Mouse (Mus musculus) kidney, postnatal 0 days (tissue): ENCODE data around the gene Palm. TPM values are rescaled to one million over a fixed set of nuclear protein-coding genes. Genes with fewer than 3 reads are reported as not detected.

Experiments
- ATAC-seq: fragments of 200-750 bp; cut with Nextera tagmentation; replicated peaks from 2 replicates; pipeline ENCODE4 v1.8.0; 2017; ENCODE audit warnings: low read depth, moderate number of reproducible peaks, moderate TSS enrichment, moderate library complexity; ENCODE audit not compliant: low FRiP score
- DNase-seq: peaks from one replicate; pipeline ENCODE4 v3.0.0-alpha.2; 2016; ENCODE audit warnings: low spot score
- H3K27ac ChIP-seq: fragments of 300-500 bp; sonication (generic); 2 replicates; pipeline ENCODE4 v1.5.1; 2014; ENCODE audit warnings: mild to moderate bottlenecking
- H3K27me3 ChIP-seq: fragments of 300-500 bp; sonication (generic); 2 replicates; pipeline ENCODE4 v1.6.1; 2014; ENCODE audit warnings: low read length, mixed read lengths; ENCODE audit not compliant: insufficient read depth
- H3K36me3 ChIP-seq: fragments of 300-500 bp; sonication (generic); 2 replicates; pipeline ENCODE4 v1.6.1; 2014; ENCODE audit warnings: low read length, mixed read lengths; ENCODE audit not compliant: insufficient read depth
- H3K4me1 ChIP-seq: fragments of 300-500 bp; sonication (generic); replicated peaks from 2 replicates; pipeline ENCODE4 v1.6.1; 2014; ENCODE audit warnings: antibody characterized with exemption, low read length, mixed read lengths; ENCODE audit not compliant: insufficient read depth
- H3K4me2 ChIP-seq: fragments of 300-500 bp; sonication (generic); 2 replicates; pipeline ENCODE4 v1.6.1; 2014; ENCODE audit warnings: mild to moderate bottlenecking, low read length, moderate library complexity, mixed read lengths
- H3K4me3 ChIP-seq: fragments of 300-500 bp; sonication (generic); replicated peaks from 2 replicates; pipeline ENCODE4 v1.5.1; 2014; ENCODE audit warnings: low read depth, low read length
- H3K9ac ChIP-seq: fragments of 300-500 bp; sonication (generic); 2 replicates; pipeline ENCODE4 v1.6.1; 2014; ENCODE audit warnings: low read depth, low read length
- H3K9me3 ChIP-seq: fragments of 300-500 bp; sonication (generic); replicated peaks from 2 replicates; pipeline ENCODE4 v1.6.1; 2016; ENCODE audit warnings: low read length, inconsistent platforms, mixed read lengths
- CTCF ChIP-seq: IDR thresholded peaks from 2 replicates; pipeline ENCODE4 v1.5.1; 2016; ENCODE audit warnings: antibody characterized with exemption, low read depth, mild to moderate bottlenecking, moderate library complexity
- WGBS: fragments of 180-500 bp; shearing (Covaris S2); extraction: QIAGEN DNeasy Blood & Tissue Kit; methylation state at CpG from one replicate; pipeline ENCODE4 v1.1.7; 2014; 5-methylcytosine and 5-hydroxymethylcytosine counted together
- polyA plus RNA-seq: library from polyadenylated mRNA; unstranded; fragments of >200 nt; fragmentation: Nextera tagmentation; extraction: Ambion mirVana; gene quantifications from 2 replicates; pipeline ENCODE4 v1.2.1, GENCODE M21; 2015

Gene Palm
- polyA plus RNA-seq, 1 experiment from 2014 or later, result 132 TPM

DNA sequence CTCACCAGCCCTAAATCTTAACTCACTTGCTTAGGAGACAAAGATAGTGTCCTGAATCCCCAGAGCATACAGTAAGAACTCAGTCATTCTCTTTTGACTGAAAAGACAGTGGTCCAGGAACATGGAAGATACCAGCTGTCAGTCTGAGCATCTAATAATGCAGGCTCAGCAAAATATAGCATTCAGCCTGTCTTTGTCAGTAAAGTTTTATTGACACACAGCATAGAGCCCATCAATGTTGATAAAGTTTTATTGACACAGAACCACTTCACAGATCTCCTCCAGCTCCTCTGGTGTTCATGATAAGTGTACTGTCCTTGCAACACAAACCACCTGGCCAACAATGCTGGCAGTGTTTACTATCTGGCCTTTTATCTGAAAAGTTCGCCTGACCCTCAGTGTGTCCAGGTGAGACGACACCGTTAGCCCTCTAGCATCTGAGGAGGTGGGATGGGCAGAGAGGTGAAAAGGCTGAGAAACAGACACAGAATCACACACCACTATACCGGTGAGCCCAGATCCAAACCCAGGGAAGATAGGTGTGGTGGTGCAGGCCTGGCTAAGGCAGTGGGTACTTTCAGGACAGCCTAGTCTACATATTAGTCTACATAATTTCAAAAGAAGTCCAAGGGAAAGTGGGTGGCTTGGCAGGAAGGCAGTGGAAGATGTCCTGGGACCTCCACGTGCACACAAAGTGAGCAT is 882 bp upstream of the Palm start:
- ATAC-seq (no peak), DNase-seq (no peak)
- H3K4me3 ChIP-seq, result peak overlapping the region; percentile 83; the same call in 1 of the 2 replicates
- H3K9me3 ChIP-seq, result no peaks in the 10 kb centered on the region
- H3K9ac ChIP-seq, result 0 out of 2 replicates have a peak overlapping the region, but pooled peaks have one; percentile 90
- H3K27ac ChIP-seq, result peak overlapping the region; percentile 64
- peak overlapping the region; percentile 96; the same call in 1 of the 2 replicates for H3K4me2 ChIP-seq
- WGBS, result 87% methylated on average over 5 of the region's 5 CpGs
- H3K27me3 ChIP-seq, result no peaks in the 10 kb centered on the region
- TF ChIP-seq CTCF, result no peak
- no peaks in the 10 kb centered on the region for H3K36me3 ChIP-seq
- H3K4me1 ChIP-seq, result peaks cover 15% of the 10 kb centered on the region

DNA sequence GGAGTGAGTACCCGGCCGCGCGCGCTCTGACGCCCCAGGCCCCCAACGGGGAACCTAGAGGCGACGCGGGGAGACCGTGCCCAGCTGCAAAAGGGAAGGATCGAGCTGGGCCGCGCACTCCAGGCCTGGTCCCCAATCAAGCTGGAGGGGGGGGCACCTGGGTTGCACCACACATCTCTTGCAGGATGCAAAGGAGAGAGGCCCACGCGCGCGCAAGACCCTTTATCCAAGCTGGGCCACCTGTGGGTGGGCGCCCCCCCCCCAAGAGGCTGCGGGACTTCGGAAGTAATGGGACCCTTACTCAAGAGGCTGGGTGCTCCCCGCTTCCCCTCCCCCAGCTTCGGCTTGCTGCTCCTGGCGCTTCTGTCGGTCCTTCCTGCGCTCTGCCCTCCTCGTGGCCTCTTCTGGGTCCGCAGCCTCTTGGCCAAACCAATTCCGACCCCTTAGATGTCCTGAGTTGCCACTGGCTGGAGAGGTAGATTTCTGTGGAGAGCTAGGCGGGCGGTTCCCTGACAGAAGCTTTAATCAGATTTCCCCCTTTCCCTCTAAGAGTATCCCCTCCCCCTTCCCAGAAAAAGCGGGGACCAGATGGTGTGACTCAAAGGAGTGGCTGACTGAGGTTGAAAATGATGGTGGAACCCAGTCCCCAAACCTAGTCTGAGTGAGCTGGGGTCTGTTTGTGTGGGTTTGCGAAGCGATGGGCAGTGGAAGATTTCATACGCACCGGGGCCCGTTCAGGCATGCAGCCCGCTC is 542 bp downstream of the Palm start:
- no peak for TF ChIP-seq CTCF
- Histone ChIP-seq H3K4me1 (peaks cover 15% of the 10 kb centered on the region), H3K4me3 (peak overlapping the region; percentile 83), H3K27ac (peak overlapping the region; percentile 92), H3K4me2 (peak overlapping the region; percentile 96), H3K36me3 (no peaks in the 10 kb centered on the region), H3K27me3 (no peaks in the 10 kb centered on the region), H3K9me3 (no peaks in the 10 kb centered on the region), H3K9ac (peak overlapping the region; percentile 90)
- peak; percentile 5; the same call in 1 of the 2 replicates for ATAC-seq
- 1% methylated on average over 38 of the region's 38 CpGs for WGBS
- DNase-seq, result peak; percentile 70

DNA sequence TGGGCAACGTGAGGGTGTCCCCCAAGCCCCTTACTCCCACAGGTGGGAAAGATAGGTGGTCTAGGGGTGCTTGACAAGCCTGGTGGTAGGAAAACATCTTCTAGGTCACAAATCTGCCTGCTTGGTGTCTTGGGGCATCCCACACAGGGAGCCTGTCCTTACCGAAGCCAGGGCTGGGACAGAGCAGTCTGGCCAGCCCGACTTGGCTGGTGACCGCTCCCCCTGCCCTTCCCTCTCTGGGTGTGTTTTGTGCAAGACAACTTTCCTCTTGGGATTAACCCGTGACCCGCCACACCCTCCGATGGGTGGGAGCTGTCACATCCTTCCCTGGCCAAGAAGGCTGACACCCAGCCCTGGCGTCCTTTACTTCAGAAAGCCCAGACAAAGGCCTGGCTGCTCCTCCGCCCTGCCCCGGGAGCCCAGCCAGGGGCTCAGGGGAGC is 1.1 kb downstream of the Palm start:
- Histone ChIP-seq H3K4me3 (peak overlapping the region; percentile 83), H3K27me3 (no peaks in the 10 kb centered on the region), H3K9me3 (no peaks in the 10 kb centered on the region), H3K9ac (peak overlapping the region; percentile 90), H3K4me1 (peaks cover 15% of the 10 kb centered on the region), H3K36me3 (no peaks in the 10 kb centered on the region), H3K27ac (peak overlapping the region; percentile 92), H3K4me2 (peak overlapping the region; percentile 96)
- TF ChIP-seq CTCF, result peak; percentile 4; the same call in 1 of the 2 replicates
- DNase-seq (peak; percentile 75), ATAC-seq (peak; percentile 44; the same call in 1 of the 2 replicates)
- WGBS, result 2% methylated on average over 10 of the region's 10 CpGs

DNA sequence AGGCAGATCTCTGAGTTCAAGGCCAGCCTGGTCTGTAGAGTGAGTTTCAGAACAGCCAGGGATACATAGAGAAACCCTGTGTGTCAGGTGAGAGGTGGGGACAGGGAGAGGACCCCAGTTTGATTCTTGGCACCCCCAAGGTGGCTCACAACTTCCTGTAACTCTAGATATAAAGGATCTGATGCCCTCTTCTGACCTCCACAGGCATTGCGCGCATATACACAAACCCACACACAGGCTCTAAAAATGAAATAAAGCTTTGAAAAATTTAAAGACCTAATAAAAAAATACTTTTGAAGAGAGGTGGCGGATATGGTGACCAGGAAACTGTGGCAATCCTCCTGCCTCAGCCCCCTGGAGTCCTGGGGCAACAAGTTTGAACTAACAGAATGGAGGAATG is 2.5 kb downstream of the Palm start:
- Histone ChIP-seq H3K4me3 (no peak overlapping the region), H3K9ac (no peak overlapping the region), H3K36me3 (peaks cover 3% of the 10 kb centered on the region; the same call in 1 of the 2 replicates), H3K27ac (no peak overlapping the region), H3K4me2 (no peak overlapping the region), H3K4me1 (peaks cover 19% of the 10 kb centered on the region), H3K9me3 (no peaks in the 10 kb centered on the region), H3K27me3 (no peaks in the 10 kb centered on the region)
- 93% methylated on average over 3 of the region's 3 CpGs for WGBS
- no peak for ATAC-seq
- 0 out of 2 replicates have a peak, but pooled peaks have one; percentile 13 for TF ChIP-seq CTCF
- no peak for DNase-seq

DNA sequence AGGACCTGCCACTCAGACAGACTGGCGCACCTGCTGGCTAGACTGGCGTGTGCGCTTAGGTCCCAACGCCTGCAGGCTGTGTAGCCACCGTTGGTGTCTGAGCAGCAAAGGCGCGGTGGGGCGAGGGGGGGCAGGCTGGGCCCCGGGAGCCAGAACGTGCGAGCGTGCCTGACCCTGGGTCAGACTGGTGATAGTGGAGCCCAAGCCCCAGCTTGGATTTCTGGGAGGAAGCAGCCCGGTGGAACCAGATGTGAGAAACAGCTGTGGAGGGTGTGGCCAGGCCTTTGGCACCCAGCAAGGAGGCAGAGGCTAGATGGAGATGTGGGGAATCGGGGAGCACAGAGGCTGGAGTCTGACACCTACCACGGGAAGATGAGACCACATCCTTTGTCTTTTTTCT is 4.0 kb downstream of the Palm start:
- Histone ChIP-seq H3K4me3 (no peak overlapping the region), H3K9me3 (no peaks in the 10 kb centered on the region), H3K27me3 (no peaks in the 10 kb centered on the region), H3K4me2 (peak overlapping the region; percentile 13; the same call in 1 of the 2 replicates), H3K4me1 (peaks cover 28% of the 10 kb centered on the region), H3K36me3 (peaks cover 3% of the 10 kb centered on the region; the same call in 1 of the 2 replicates), H3K27ac (no peak overlapping the region), H3K9ac (no peak overlapping the region)
- TF ChIP-seq CTCF, result no peak
- ATAC-seq, result no peak
- WGBS, result 38% methylated on average over 15 of the region's 15 CpGs
- no peak for DNase-seq

DNA sequence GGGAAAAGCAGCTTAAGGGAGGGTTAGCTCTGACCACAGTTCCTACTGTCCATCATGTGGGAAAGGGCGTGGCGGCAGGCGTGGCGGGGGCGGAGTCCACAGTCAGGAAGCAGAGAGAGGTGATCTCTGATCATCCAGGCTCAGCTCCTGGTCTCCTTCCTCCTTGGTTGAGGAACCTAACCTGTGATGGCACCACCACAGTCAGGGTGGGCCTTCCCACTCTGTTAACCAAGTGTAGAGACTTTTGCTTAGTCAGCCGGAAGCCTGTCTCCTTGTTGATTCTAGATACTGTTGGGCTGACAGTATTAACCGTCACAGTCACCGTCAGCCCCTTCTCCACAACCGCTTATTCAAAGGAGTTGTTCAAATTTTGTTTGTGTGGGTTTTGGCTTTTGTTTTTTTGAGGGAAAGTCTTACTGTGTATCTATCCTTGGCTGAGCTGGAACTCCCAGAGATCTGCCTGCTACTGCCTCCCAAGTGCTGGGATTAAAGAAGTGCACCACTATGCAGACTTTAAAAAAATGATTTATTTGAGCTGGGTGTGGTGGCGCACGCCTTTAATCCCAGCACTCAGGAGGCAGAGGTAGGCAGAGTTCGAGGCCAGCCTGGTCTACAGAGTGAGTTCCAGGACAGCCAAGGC is 5.0 kb downstream of the Palm start:
- H3K9ac ChIP-seq, result no peak overlapping the region
- no peak overlapping the region for H3K4me2 ChIP-seq
- TF ChIP-seq CTCF, result no peak
- H3K9me3 ChIP-seq, result no peaks in the 10 kb centered on the region
- H3K4me3 ChIP-seq, result no peak overlapping the region
- peaks cover 32% of the 10 kb centered on the region for H3K4me1 ChIP-seq
- no peak for ATAC-seq
- H3K27me3 ChIP-seq, result no peaks in the 10 kb centered on the region
- H3K36me3 ChIP-seq, result peaks cover 3% of the 10 kb centered on the region; the same call in 1 of the 2 replicates
- no peak for DNase-seq
- no peak overlapping the region for H3K27ac ChIP-seq
- WGBS, result 77% methylated on average over 12 of the region's 12 CpGs
